Mouse (Mus musculus): ENCODE results near the gene Isoc2b.

DNA sequence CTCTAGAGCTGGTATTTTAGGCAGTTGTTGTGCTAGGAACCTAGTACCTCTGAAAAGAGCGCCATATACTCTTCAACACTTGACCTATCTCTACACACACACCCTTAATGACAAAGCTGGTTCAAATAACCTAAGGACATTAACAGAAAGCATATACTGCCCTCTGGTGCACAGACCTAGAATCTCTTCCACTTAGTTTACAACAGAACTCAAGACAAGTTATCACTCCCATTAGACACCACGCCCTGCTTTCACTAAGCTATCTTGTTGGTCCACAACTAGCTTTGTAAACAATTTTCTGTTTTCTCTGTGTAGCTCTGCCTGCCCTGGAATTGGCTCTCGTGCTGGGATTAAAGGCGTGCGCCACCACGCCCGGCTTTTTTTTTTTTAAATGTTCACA lies 63.3 kb downstream of the Isoc2b start:
- no peak for TF ChIP-seq POLR2A (IDR thresholded peaks at IDR 0.05; ENCODE audit: insufficient read depth, low read length)
- no peak for TF ChIP-seq CTCF (IDR thresholded peaks at IDR 0.05; ENCODE audit: low read depth, low read length)

Data from ES-Bruce4 (cell line).